Mouse (Mus musculus) spleen, postnatal 0 days (tissue): ENCODE results near the gene Man1b1. TPM values are rescaled to one million over a fixed set of nuclear protein-coding genes. Genes with fewer than 3 reads are reported as not detected.

Experiments used
- polyA plus RNA-seq: library from polyadenylated mRNA; unstranded; fragments of >200 nt; fragmentation: Nextera tagmentation; extraction: Ambion mirVana; gene quantifications from 2 replicates; pipeline ENCODE4 v1.2.1, GENCODE M21; 2015

Man1b1 gene
- 30.8 and 37.7 TPM in 2 replicates for polyA plus RNA-seq

DNA sequence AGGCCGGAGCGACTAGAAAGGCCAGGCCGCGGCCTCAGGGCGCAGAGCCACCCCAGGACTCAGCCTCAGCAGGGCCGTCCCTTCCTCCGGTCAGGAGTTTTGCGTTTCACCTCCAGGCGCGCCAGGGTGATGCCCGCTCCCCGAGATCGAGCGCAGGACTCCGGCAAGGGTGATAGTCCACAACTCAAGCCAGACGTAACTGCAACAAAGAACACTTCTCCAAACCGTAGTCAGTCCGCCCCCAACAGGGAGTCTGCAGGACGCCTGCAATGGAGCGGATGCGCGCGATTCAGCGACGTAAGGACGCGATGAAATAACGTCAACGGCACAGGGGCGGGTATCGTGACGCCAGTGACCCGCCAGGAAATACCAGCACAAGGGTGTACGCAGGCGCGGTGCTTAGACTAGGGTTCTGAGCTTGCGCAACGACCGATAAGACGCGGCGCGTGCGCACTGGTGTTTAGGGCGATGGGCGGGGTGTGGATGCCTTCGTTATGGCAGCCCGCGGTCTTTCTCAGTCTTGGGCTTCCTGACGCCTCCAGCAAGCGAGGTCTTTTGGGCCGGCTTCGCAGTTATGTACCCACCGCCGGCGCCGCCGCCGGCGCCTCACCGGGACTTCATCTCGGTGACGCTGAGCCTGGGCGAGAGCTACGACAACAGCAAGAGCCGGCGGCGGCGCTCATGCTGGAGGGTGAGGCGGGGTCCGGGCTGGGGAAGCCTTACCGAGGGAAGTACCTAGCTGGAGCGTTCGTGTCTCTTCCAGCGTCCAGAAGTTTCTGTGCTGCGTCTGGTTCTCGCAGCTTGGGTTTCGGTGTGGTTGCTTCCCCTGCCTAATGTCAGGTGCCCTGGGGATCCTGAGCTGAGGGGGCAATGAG, at the start of gene Man1b1:
TSS of gene Man1b1 (plus strand) at position 53 of the 875 bp plus-strand sequence.

DNA sequence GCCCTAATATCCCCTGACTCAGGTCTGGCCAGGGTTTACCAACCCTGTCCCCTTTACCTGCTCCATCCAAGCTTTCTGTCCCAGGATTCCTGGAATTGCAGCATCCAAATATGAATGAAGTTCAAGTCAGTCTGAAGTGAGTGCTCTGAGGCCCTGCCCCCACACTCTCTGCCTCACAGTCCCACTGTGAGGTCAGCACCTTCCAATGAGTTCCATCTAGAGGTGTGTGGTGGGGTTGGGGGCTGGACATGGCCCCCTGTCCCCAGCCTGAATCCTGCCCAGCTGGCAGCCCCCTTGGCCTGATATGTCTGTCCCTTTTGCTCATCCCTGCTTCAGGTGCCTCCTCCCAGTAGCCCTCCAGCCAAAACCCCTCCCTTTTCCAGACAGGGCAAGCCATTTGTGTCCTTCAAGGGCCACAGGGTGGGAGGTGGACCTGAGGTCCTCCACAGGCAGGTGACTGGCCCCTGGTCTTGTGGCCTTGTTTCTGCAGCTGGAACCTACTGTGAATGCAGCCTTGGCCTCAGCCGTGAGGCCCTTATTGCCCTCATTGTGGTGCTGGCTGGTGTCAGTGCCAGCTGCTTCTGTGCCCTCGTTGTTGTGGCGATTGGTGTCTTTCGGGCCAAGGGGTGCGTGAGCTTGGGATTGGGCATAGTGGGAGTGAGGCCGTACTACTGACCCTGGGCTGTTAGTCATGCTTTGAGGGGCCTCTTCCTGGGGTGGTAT, 44.0 kb upstream of the Man1b1 start, which contains the start of gene Tmem210:
TSS of gene Tmem210 (plus strand) at position 219 of the 723 bp plus-strand sequence.

DNA sequence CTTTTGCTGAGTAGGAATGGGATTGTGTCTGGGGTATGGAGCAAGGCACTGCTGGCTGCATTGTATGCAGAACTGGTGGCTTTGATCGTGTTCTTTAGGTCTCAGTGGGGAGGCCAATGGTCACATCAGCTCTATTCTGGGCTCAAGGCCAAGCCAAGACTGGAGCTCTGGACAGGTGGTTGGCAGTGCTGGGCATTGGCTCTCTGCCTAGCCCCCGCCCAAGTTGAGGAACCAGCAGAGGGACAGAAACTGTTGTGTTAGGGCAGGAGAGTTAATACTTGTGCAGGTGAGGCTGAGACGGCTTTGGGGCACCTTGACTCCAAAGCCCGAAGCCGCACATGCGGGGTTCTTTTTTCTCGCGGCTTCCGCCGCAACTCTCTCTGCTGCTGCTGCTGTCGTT, 42.5 kb upstream of the Man1b1 start, which contains the start of gene Lrrc26:
TSS of gene Lrrc26 (plus strand) at position 265 of the 400 bp plus-strand sequence.

DNA sequence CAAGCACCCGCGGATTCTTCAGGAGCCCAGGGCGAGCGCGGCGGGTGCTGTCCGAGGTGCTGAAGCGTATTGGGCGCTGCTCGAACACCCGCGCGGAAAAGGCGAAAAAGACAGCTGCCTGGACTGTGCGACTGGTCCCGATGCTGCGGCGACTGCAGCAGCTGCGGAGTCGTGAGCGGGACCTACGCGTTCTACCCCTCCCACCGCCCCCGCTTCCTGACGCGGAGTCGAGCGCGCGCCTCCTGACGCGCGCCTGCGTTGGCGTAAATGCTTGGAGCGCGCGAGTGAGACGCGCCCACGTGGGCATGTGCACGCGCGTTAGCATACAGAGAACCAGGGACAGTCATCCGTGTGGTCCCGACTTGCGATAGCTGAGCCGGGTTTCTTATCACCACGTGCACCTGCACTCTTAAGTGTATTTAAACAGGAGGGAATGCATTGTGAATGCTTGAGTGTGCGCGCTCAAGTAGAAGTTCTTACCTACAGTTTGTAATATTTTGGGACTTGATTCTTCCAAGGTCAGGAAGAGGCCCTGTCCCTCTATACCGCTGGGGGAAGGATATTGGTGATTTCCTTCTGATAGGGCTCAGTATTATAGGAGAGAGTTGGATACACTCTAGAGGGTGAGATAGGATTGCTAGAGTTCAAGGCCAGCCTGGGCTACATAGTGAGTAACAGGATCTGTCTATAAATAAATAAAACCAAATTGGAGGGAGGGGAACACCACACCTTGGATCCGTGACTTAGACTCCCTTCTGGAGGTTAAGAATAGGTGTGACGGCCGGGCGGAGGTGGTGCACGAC, 13.0 kb upstream of the Man1b1 start, which contains the start of gene Grin1:
TSS of gene Grin1 (minus strand) at position 217 of the 803 bp plus-strand sequence.

DNA sequence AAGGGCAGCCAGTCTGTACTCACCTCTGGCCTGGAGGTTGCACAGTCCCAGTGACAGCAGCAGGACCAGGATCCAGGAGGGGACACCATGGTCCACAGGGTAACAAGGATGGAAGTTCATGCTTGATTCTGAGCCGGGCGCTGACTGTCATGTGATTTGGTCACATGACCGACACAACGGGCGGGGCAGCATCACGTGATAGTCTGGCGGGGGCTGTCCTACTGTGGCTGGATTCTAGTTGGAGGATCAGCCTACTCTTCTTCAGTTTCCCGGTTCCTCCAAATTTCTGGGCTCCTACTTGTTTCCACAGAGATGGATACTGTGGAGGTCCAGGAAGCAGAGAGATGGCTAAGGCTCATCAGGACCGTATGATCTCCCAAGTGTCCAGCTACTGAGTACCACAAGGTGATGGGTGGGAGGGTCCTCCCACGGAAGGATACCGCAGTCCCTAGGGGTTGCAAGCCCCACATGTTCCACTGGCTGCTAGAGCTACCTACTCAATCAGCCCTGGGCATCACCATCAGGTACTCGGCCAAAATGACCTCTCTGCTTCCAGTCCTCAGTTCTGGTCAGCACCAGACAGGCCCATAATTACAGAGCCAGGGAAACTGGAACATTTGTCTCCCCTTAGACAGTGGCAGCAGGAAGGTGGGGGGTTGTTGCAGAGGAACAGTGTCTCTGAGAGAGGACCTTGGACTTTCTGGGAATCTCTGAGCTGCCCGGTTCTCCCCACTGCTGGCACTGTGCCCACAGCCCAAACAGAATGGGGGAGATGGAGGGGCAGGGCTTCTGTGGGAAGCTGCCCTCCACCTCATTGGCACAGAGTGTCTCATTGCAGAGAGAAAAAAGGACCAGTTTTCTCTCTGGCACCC, 24.3 kb downstream of the Man1b1 start, which contains the start of gene Dpp7:
TSS of gene Dpp7 (minus strand) at position 152 of the 872 bp plus-strand sequence.

DNA sequence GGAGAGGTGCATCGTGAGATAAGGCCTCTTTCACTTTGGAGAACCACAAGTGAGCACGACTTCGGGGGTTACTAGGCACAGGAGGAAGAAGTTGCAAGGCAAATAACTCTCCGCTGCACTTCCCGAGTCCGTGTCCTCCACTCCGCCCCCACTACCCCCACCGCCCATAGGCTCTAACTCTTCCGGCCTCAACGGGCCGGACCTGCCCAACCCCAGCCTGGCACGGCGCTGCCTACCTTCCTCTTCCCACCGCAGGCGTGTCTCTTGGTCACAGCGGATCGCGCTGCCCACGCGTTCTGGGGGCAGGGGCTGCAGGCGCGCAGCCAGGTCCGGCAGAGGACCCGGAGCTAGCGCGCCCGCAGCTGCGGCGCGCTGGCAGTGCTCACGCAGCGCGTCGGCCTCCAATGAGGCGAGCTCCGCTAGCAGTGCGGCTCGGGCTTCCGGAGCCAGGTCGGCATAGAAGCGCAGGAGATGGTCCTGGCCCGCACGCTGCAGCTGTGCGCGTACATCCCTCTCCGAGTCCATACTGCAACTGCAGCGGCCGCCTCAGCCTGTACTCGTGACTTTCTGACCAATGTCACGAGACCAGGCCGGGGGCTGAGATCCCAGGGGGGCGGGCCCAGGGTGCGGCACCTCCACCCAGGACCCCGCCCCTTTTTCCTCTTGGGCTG, 33.1 kb downstream of the Man1b1 start, which contains the start of gene Uap1l1:
TSS of gene Uap1l1 (minus strand) at position 592 of the 671 bp plus-strand sequence.

DNA sequence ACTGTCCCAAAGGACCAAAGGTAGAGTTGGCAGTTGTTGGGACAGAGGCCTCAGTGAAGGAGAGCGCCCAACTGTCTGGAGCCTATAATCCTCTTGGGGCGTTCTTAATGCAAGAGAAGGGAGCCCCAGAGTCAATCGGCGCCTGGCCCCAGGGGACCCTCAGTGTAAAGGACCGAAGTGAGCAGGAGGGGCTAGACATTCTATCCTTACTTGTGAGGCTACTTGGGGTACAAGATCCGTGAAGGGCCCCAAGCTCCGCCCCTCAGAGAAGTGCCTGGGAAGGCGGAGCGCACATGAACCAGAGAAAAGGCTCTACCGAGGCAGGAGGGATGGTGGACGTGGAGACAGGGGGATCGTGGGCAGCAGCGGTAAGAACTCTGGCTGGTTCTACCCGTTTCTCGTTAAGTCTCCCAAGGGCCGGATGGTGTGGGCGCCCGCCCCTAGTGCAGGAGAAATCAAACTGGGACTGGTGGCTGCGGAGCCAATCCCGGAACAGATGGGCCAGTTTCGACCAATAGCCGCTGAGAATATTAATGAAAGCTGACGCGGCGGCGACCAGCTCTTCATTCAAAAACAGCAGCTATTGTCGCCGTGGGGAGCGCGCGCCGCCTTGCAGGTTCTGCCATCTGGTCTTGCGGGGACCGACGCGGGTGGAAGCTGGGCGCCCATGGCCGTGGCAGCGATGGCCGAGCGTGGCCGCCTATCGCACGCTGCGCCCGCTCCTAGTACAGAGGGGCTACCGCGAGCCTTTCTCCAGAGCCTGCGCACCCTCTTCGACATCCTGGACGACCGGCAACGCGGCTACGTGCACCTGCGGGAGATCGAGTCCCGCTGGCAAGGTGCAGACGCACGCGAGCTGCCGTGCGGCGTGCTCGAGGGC, 39.9 kb downstream of the Man1b1 start, which contains the start of gene Sapcd2:
TSS of gene Sapcd2 (plus strand) at position 558 of the 880 bp plus-strand sequence.

DNA sequence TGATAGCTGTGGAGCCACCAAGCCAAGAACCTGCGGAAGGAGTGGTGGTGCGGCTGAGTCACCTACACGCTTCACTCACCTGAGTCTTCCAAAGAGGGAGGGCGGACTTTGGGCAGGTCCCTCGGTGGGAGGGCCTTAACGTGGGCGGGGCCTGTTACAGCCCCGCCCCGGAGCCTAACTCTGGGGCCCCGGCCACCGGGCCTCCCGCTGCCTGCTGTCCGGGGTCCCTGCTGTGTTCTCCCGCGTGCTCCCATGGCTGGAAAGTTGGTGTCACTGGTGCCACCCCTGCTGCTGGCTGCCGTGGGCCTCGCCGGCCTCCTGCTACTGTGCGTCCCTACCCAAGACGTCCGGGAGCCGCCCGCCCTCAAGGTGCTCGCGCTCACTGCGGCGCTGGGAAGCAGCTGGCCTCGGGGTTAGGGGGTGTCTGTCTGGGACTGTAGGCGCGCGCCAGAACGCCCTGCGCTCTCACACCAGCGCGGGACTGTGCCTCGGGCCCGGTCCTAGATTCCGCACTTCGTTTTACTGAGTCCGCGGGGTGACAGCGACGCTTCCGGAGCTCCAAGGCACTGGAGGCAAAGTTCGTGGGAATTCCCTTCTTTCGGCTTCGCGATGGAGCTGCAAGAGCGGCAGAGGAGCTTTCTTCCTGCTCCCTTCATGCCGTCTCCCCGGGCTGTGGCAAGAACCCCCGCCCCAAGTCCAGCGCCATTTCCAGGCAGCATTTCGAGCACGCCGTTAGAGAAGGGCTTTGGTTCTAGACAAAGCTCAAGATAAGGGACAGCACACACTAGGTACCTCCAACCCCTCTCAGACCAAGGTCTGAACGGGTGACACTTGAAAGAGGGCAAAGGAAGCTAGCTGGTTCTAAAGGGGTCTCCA, 63.8 kb downstream of the Man1b1 start, which contains the start of gene Entpd2:
TSS of gene Entpd2 (plus strand) at position 154 of the 876 bp plus-strand sequence.

DNA sequence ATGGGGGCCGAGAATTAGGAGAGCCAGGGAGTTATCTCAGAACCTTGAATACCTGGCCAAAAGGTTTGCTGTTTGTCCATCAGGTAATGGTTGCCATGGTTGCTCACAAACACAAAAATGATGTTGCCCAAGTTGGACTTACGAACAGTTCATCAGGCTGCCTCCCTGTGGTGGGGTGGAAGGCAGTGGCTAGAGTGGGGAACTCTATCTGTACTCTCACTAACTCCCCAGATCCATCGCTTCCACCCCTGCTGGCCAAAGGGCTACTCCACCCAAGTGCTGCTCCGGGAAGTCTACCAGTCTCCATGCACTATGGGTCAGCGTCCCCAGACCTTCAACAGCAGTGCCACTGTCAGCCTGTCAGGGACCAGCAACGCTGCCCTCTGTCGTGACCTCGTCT, 66.9 kb downstream of the Man1b1 start, which contains the start of gene Npdc1:
TSS of gene Npdc1 (plus strand) at position 301 of the 400 bp plus-strand sequence.

Other genes with a start within 250 kb of the Man1b1 start
- gene Noxa1, start 237.2 kb upstream of the Man1b1 start, polyA plus RNA-seq: 0.07 and 0.21 TPM in 2 replicates
- 5.3 and 5.6 TPM in 2 replicates for gene Nrarp, start 151.6 kb upstream of the Man1b1 start, polyA plus RNA-seq
- gene Tor4a, start 135.5 kb upstream of the Man1b1 start, polyA plus RNA-seq: 9.0 and 12.1 TPM in 2 replicates
- 46.6 and 50.8 TPM in 2 replicates for gene Nelfb, start 120.8 kb upstream of the Man1b1 start, polyA plus RNA-seq
- gene Stpg3, start 117.7 kb upstream of the Man1b1 start, polyA plus RNA-seq: not detected in 2 replicates
- 0.82 and 1.2 TPM in 2 replicates for gene Fam166a, start 113.6 kb upstream of the Man1b1 start, polyA plus RNA-seq
- gene Tubb4b, start 107.6 kb upstream of the Man1b1 start, polyA plus RNA-seq: 605 and 682 TPM in 2 replicates
- gene Slc34a3, start 98.0 kb upstream of the Man1b1 start, polyA plus RNA-seq: 0.07 TPM in 1 of 2 replicates, not detected in the other
- gene Rnf224, start 95.6 kb upstream of the Man1b1 start, polyA plus RNA-seq: 0.10 TPM in 1 of 2 replicates, not detected in the other
- 0.69 and 0.85 TPM in 2 replicates for gene Rnf208, start 90.1 kb upstream of the Man1b1 start, polyA plus RNA-seq
- gene Cysrt1, start 89.9 kb upstream of the Man1b1 start, polyA plus RNA-seq: not detected in 2 replicates
- gene AL732309.1, start 85.5 kb upstream of the Man1b1 start, polyA plus RNA-seq: 2.9 and 3.5 TPM in 2 replicates
- gene Tmem203, start 76.9 kb upstream of the Man1b1 start, polyA plus RNA-seq: 31.2 and 35.2 TPM in 2 replicates
- 7.7 and 9.0 TPM in 2 replicates for gene Tprn, start 69.7 kb upstream of the Man1b1 start, polyA plus RNA-seq
- gene Ssna1, start 59.9 kb upstream of the Man1b1 start, polyA plus RNA-seq: 176 and 182 TPM in 2 replicates
- gene Anapc2, start 59.9 kb upstream of the Man1b1 start, polyA plus RNA-seq: 45.1 and 48.8 TPM in 2 replicates
- not detected in 2 replicates for gene Tmem210, start 44.2 kb upstream of the Man1b1 start, polyA plus RNA-seq
- not detected in 2 replicates for gene Lrrc26, start 42.4 kb upstream of the Man1b1 start, polyA plus RNA-seq
- gene Grin1, start 13.2 kb upstream of the Man1b1 start, polyA plus RNA-seq: 0.06 TPM in 1 of 2 replicates, not detected in the other
- 8.5 and 10.1 TPM in 2 replicates for gene Dpp7, start 24.0 kb downstream of the Man1b1 start, polyA plus RNA-seq
- gene Uap1l1, start 33.3 kb downstream of the Man1b1 start, polyA plus RNA-seq: 20.1 and 27.6 TPM in 2 replicates
- 28.3 and 28.4 TPM in 2 replicates for gene Sapcd2, start 40.0 kb downstream of the Man1b1 start, polyA plus RNA-seq
- 1.3 and 2.0 TPM in 2 replicates for gene Entpd2, start 63.5 kb downstream of the Man1b1 start, polyA plus RNA-seq
- 11.4 and 14.1 TPM in 2 replicates for gene Npdc1, start 67.0 kb downstream of the Man1b1 start, polyA plus RNA-seq
- gene Fut7, start 90.9 kb downstream of the Man1b1 start, polyA plus RNA-seq: 1.7 and 2.6 TPM in 2 replicates
- gene Abca2, start 96.4 kb downstream of the Man1b1 start, polyA plus RNA-seq: 1.5 and 1.6 TPM in 2 replicates
- 4.8 and 4.9 TPM in 2 replicates for gene Clic3, start 124.5 kb downstream of the Man1b1 start, polyA plus RNA-seq
- 22.5 and 28.9 TPM in 2 replicates for gene Paxx, start 128.8 kb downstream of the Man1b1 start, polyA plus RNA-seq
- gene Ptgds, start 137.7 kb downstream of the Man1b1 start, polyA plus RNA-seq: 1.7 and 2.4 TPM in 2 replicates
- gene Lcn12, start 161.6 kb downstream of the Man1b1 start, polyA plus RNA-seq: not detected in 2 replicates
- 30.8 and 34.7 TPM in 2 replicates for gene Fbxw5, start 168.4 kb downstream of the Man1b1 start, polyA plus RNA-seq
- 2.9 and 3.8 TPM in 2 replicates for gene C8g, start 169.4 kb downstream of the Man1b1 start, polyA plus RNA-seq
- gene Traf2, start 214.6 kb downstream of the Man1b1 start, polyA plus RNA-seq: 19.0 and 19.7 TPM in 2 replicates
- gene Edf1, start 225.5 kb downstream of the Man1b1 start, polyA plus RNA-seq: 166 and 189 TPM in 2 replicates
- gene Mamdc4, start 242.5 kb downstream of the Man1b1 start, polyA plus RNA-seq: 0.29 and 0.80 TPM in 2 replicates
- 52.5 and 57.5 TPM in 2 replicates for gene Phpt1, start 242.9 kb downstream of the Man1b1 start, polyA plus RNA-seq
- 0.02 and 0.45 TPM in 2 replicates for gene Ajm1, start 249.4 kb downstream of the Man1b1 start, polyA plus RNA-seq